ENCODE assay signal across 31 mouse cellular contexts in genomic region chr3:36452502-36452901, GRCm38 (mm10). TPM values are rescaled to one million over a fixed set of nuclear protein-coding genes. Genes with fewer than 3 reads are reported as not detected.
"Had no signal": no experiment of that assay in that cellular context is flagged by ENCODE, and none has a peak within 500 bp of the region (broad histone marks: within the 10 kb centered on the region; RNA-seq: fewer than 3 reads in every experiment).

No protein-coding gene starts in this region.

- H3K27me3 ChIP-seq: heart, embryonic 12.5 days; hindbrain, embryonic 13.5 days; hindbrain, embryonic 15.5 days; kidney, embryonic 15.5 days; limb, embryonic 12.5 days; liver, embryonic 13.5 days; liver, embryonic 15.5 days had no signal

- H3K36me3 ChIP-seq: hindbrain, embryonic 13.5 days; hindbrain, embryonic 15.5 days had no signal

- H3K4me3 ChIP-seq: heart, embryonic 10.5 days; heart, embryonic 12.5 days; hindbrain, embryonic 13.5 days; hindbrain, embryonic 15.5 days; kidney, embryonic 15.5 days; left cerebral cortex, adult 2 months; limb, embryonic 10.5 days; limb, embryonic 12.5 days; liver, embryonic 13.5 days; liver, embryonic 15.5 days had no signal

- DNase-seq: gastrocnemius, postnatal 14 days; gastrocnemius, postnatal 36 days; heart, adult 18-20 months; heart, postnatal 14 days; heart, postnatal 36 days; kidney, adult 11 months; kidney, adult 2 months; kidney, adult 9 months; kidney, postnatal 14 days; kidney, postnatal 36 days; layer of hippocampus, adult 9-11 months; layer of hippocampus, postnatal 36 days; liver; liver, embryonic 13.5 days had no signal

- H3K4me2 ChIP-seq: heart, embryonic 12.5 days; hindbrain, embryonic 13.5 days; hindbrain, embryonic 15.5 days; kidney, embryonic 15.5 days; limb, embryonic 12.5 days; liver, embryonic 11.5 days; liver, embryonic 13.5 days; liver, embryonic 15.5 days had no signal

RNA-seq across cellular contexts. Expression of gene 1810062G17Rik, which starts 23.2 kb away (rescaled TPM):
- total RNA-seq: gastrocnemius, adult 18-20 months; gastrocnemius, adult 8-10 months; heart, adult 18-20 months; hematopoietic stem cell, adult 5-6 weeks; hindbrain, postnatal 0 days; layer of hippocampus, adult 18-20 months; layer of hippocampus, adult 8-10 months; layer of hippocampus, postnatal 36 days; left cerebral cortex, adult 2 months; left cerebral cortex, postnatal 36 days had no signal
- polyA plus RNA-seq: hindbrain, embryonic 13.5 days had no signal
